11 mouse cellular contexts compared by ENCODE assay signal in the genomic region with DNA sequence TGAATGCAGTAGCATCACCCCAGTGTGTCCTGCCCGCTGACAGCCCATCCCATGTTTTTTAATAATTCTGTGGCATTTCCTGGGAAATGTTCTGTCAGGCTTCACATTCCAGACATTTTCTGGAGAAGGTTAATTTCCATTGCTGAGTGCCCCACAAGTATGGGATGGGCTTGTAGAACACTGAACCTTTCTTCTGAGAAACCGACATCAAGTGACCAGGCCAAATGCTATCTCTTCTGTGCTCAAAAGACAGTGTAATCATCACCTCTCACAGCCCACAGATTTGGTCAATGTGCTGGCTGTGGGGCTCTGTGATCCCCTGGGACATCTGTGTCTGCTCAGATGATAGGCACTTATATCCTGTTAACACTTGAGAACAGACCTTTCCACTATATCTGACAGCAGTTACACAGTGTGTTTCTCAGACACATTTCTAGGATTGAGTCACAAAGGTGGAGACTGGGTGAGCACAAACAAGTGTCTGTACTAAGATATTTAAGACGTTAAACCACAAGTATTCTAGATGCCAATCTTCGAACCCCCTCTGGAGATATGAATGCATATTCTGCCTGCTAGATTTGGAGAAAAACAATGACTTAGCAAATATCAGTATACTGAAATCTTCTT.
A peak's percentile ranks its signal among the peaks of the same experiment; 100 is the strongest.
DNase-seq lines count a peak whose midpoint lies in the region; ATAC-seq lines count a peak whose summit lies in the region.
"Had no signal": no experiment of that assay in that cellular context is flagged by ENCODE, and none has a peak within 500 bp of the region (broad histone marks: within the 10 kb centered on the region; RNA-seq: fewer than 3 reads in every experiment).

No protein-coding gene starts in this region.

- peaks cover 15% of the 10 kb centered on the region for H3K4me1 ChIP-seq in heart, embryonic 11.5 days (ENCODE audit: control insufficient read depth, insufficient read depth, low read length)
- H3K4me1 ChIP-seq in liver, embryonic 12.5 days: peaks cover 77% of the 10 kb centered on the region

- H3K27me3 ChIP-seq in heart, embryonic 11.5 days (ENCODE audit: control insufficient read depth, insufficient read depth, low read length): no peaks in the 10 kb centered on the region
- H3K27me3 ChIP-seq in liver, embryonic 12.5 days (replicated peaks): no peaks in the 10 kb centered on the region
- H3K27me3 ChIP-seq: embryonic facial prominence, embryonic 12.5 days had no signal

- H3K4me3 ChIP-seq in heart, embryonic 11.5 days (ENCODE audit: low read depth, low read length): no peak overlapping the region
- no peak overlapping the region for H3K4me3 ChIP-seq in liver, embryonic 12.5 days
- H3K4me3 ChIP-seq: embryonic facial prominence, embryonic 12.5 days had no signal

- intact Hi-C loops in heart, postnatal 14 days (cut with DNase I): loop anchor here (5.0 to 10.0 kb wide), 3 partner anchors 86 to 198 kb away; no protein-coding TSS in a partner anchor

- H3K27ac ChIP-seq in heart, embryonic 11.5 days (ENCODE audit: low read depth, low read length): peak overlapping the region; percentile 66
- peak overlapping the region; percentile 89 for H3K27ac ChIP-seq in liver, embryonic 12.5 days
- H3K27ac ChIP-seq: embryonic facial prominence, embryonic 12.5 days had no signal

- peak; percentile 88 for ATAC-seq in heart, embryonic 11.5 days (replicated peaks; ENCODE audit: insufficient number of reproducible peaks, low FRiP score, low TSS enrichment)
- peak; percentile 97 for ATAC-seq in liver, embryonic 12.5 days

- H3K9ac ChIP-seq in heart, embryonic 11.5 days (ENCODE audit: low read depth, low read length): no peak overlapping the region
- peak overlapping the region; percentile 4; the same call in 1 of the 2 replicates for H3K9ac ChIP-seq in liver, embryonic 12.5 days
- H3K9ac ChIP-seq: embryonic facial prominence, embryonic 12.5 days had no signal

- H3K9me3 ChIP-seq in heart, embryonic 11.5 days (replicated peaks; ENCODE audit: control insufficient read depth, low read length): no peaks in the 10 kb centered on the region
- no peaks in the 10 kb centered on the region for H3K9me3 ChIP-seq in liver, embryonic 12.5 days (replicated peaks)
- H3K9me3 ChIP-seq: embryonic facial prominence, embryonic 12.5 days had no signal

- 24% methylated on average over 4 of the region's 4 CpGs for WGBS in heart, embryonic 11.5 days (ENCODE audit: insufficient replicate concordance)
- WGBS in liver, embryonic 12.5 days (ENCODE audit: insufficient replicate concordance): 28% methylated on average over 4 of the region's 4 CpGs

- no peaks in the 10 kb centered on the region for H3K36me3 ChIP-seq in heart, embryonic 11.5 days (ENCODE audit: control insufficient read depth, insufficient read depth, low read length)
- H3K36me3 ChIP-seq in liver, embryonic 12.5 days: peaks cover 38% of the 10 kb centered on the region

- DNase-seq in heart, postnatal 14 days: no peak
- DNase-seq in 416B (ENCODE audit: low read depth): peak; percentile 70
- peak; percentile 57 for DNase-seq in c-Kit-negative CD71-positive TER-119-positive erythroid progenitor cells, embryonic 14.5 days (ENCODE audit: low read depth, low spot score)
- no peak for DNase-seq in ovary, adult 18-20 months (ENCODE audit: low spot score)
- DNase-seq in cerebellum, adult 8-10 months: no peak
- no peak for DNase-seq in layer of hippocampus, postnatal 36 days
- DNase-seq: kidney, adult 8-10 months; lung, postnatal 14 days had no signal

- peak overlapping the region; percentile 29 for H3K4me2 ChIP-seq in heart, embryonic 11.5 days
- peak overlapping the region; percentile 58 for H3K4me2 ChIP-seq in liver, embryonic 12.5 days
- H3K4me2 ChIP-seq: embryonic facial prominence, embryonic 12.5 days had no signal

Comparison
In these comparisons a context has a peak if more than half of its experiments do, and no peak if none do; other contexts are left out.
1. DNase-seq: peak in 416B (single experiment) and c-Kit-negative CD71-positive TER-119-positive erythroid progenitor cells, embryonic 14.5 days (single experiment); none in heart, postnatal 14 days (0 of 2), ovary, adult 18-20 months (single experiment), cerebellum, adult 8-10 months (single experiment) and layer of hippocampus, postnatal 36 days (0 of 2).